Mouse (Mus musculus) heart, embryonic 15.5 days (tissue): ENCODE results near the gene Aifm3. TPM values are rescaled to one million over a fixed set of nuclear protein-coding genes. Genes with fewer than 3 reads are reported as not detected.

ENCODE experiments used
- ATAC-seq: fragments of 200-750 bp; cut with Nextera tagmentation; replicated peaks from 2 replicates; pipeline ENCODE4 v1.8.0; 2017; ENCODE audit warnings: low read depth, moderate TSS enrichment; ENCODE audit not compliant: insufficient number of reproducible peaks, insufficient read depth, low FRiP score
- H3K27ac ChIP-seq: fragments of 300-500 bp; sonication (generic); 2 replicates; pipeline ENCODE4 v1.5.1; 2015; ENCODE audit warnings: mild to moderate bottlenecking, inconsistent platforms
- H3K27me3 ChIP-seq: fragments of 300-500 bp; sonication (generic); 2 replicates; pipeline ENCODE4 v1.6.1; 2015; ENCODE audit warnings: inconsistent platforms
- H3K36me3 ChIP-seq: fragments of 300-500 bp; sonication (generic); 2 replicates; pipeline ENCODE4 v1.6.1; 2015; ENCODE audit warnings: mild to moderate bottlenecking, inconsistent platforms
- H3K4me1 ChIP-seq: fragments of 300-500 bp; sonication (generic); replicated peaks from 2 replicates; pipeline ENCODE4 v1.6.1; 2015; ENCODE audit warnings: inconsistent platforms
- H3K4me2 ChIP-seq: fragments of 300-500 bp; sonication (generic); 2 replicates; pipeline ENCODE4 v1.6.1; 2015; ENCODE audit warnings: inconsistent platforms, mild to moderate bottlenecking, moderate library complexity
- H3K4me3 ChIP-seq: fragments of 300-500 bp; sonication (generic); 2 replicates; pipeline ENCODE4 v1.5.1; 2015; ENCODE audit warnings: mild to moderate bottlenecking, inconsistent platforms
- H3K9ac ChIP-seq: fragments of 300-500 bp; sonication (generic); 2 replicates; pipeline ENCODE4 v1.6.1; 2015; ENCODE audit warnings: mild to moderate bottlenecking, inconsistent platforms
- H3K9me3 ChIP-seq: fragments of 300-500 bp; sonication (generic); replicated peaks from 2 replicates; pipeline ENCODE4 v1.6.1; 2016; ENCODE audit warnings: inconsistent platforms
- WGBS: fragments of 180-500 bp; shearing (Covaris S2); methylation state at CpG from one replicate; pipeline ENCODE4 v1.1.7; 2015; ENCODE audit warnings: mixed read lengths; 5-methylcytosine and 5-hydroxymethylcytosine counted together
- polyA plus RNA-seq: library from polyadenylated mRNA; unstranded; fragments of >200 nt; fragmentation: Nextera tagmentation; extraction: Ambion mirVana; gene quantifications from 2 replicates; pipeline ENCODE4 v1.2.1, GENCODE M21; 2015

Aifm3 gene
- polyA plus RNA-seq, 1 experiment from 2014 or later = 0.91 TPM

GRCm38 (mm10) chr16:17556907-17557306 lies 67.5 kb downstream of the Aifm3 start:
- H3K4me1 ChIP-seq = peaks cover 49% of the 10 kb centered on the region
- H3K27me3 ChIP-seq = 0 out of 2 replicates have a peak, but pooled peaks cover 6% of the 10 kb centered on the region
- H3K4me2 ChIP-seq = no peak overlapping the region
- ATAC-seq = no peak
- no peak overlapping the region for H3K27ac ChIP-seq
- H3K9me3 ChIP-seq = no peaks in the 10 kb centered on the region
- 54% methylated on average over 4 of the region's 4 CpGs for WGBS
- H3K36me3 ChIP-seq = no peaks in the 10 kb centered on the region
- no peak overlapping the region for H3K4me3 ChIP-seq
- H3K9ac ChIP-seq = no peak overlapping the region

Other genes with a start within 250 kb of the Aifm3 start
- gene Tmem191c, start 213.5 kb upstream of the Aifm3 start, polyA plus RNA-seq = 9.2 and 11.6 TPM in 2 replicates
- 0.35 and 1.9 TPM in 2 replicates for gene Serpind1, start 158.2 kb upstream of the Aifm3 start, polyA plus RNA-seq
- 10.7 and 11.5 TPM in 2 replicates for gene Snap29, start 83.6 kb upstream of the Aifm3 start, polyA plus RNA-seq
- 28.1 and 31.1 TPM in 2 replicates for gene Pi4ka, start 83.3 kb upstream of the Aifm3 start, polyA plus RNA-seq
- gene Crkl, start 37.6 kb upstream of the Aifm3 start, polyA plus RNA-seq = 40.6 and 46.3 TPM in 2 replicates
- 45.6 and 60.6 TPM in 2 replicates for gene Lztr1, start 19.1 kb downstream of the Aifm3 start, polyA plus RNA-seq
- 29.5 and 38.7 TPM in 2 replicates for gene Thap7, start 41.5 kb downstream of the Aifm3 start, polyA plus RNA-seq
- gene Lrrc74b, start 71.6 kb downstream of the Aifm3 start, polyA plus RNA-seq = 0.19 and 0.36 TPM in 2 replicates
- gene P2rx6, start 72.3 kb downstream of the Aifm3 start, polyA plus RNA-seq = 0.60 and 0.80 TPM in 2 replicates
- gene Slc7a4, start 93.6 kb downstream of the Aifm3 start, polyA plus RNA-seq = 9.5 and 11.2 TPM in 2 replicates
- gene Smpd4, start 129.7 kb downstream of the Aifm3 start, polyA plus RNA-seq = 17.2 and 23.2 TPM in 2 replicates
- 3.1 and 3.2 TPM in 2 replicates for gene Ccdc74a, start 156.9 kb downstream of the Aifm3 start, polyA plus RNA-seq
- 25.6 and 37.2 TPM in 2 replicates for gene Med15, start 243.3 kb downstream of the Aifm3 start, polyA plus RNA-seq